Mouse (Mus musculus) limb, embryonic 14.5 days (tissue): ENCODE measurements around the gene Eif4a1. TPM values are rescaled to one million over a fixed set of nuclear protein-coding genes. Genes with fewer than 3 reads are reported as not detected.
A peak's percentile ranks its signal among the peaks of the same experiment; 100 is the strongest.

Source experiments
- ATAC-seq: fragments of 200-750 bp; cut with Nextera tagmentation; 2 replicates; pipeline ENCODE4 v1.8.0; 2017; ENCODE audit warnings: low read depth, moderate number of reproducible peaks, moderate TSS enrichment; ENCODE audit not compliant: low FRiP score
- DNase-seq: peaks from one replicate; pipeline ENCODE4 v3.0.0-alpha.2; 2015; ENCODE audit warnings: low spot score
- H3K27ac ChIP-seq: fragments of 300-500 bp; sonication (generic); replicated peaks from 2 replicates; pipeline ENCODE4 v1.5.1; 2014; ENCODE audit warnings: low read depth, mild to moderate bottlenecking, low read length, moderate library complexity, mixed read lengths
- H3K27me3 ChIP-seq: fragments of 300-500 bp; sonication (generic); 2 replicates; pipeline ENCODE4 v1.6.1; 2014; ENCODE audit warnings: low read length, mixed read lengths; ENCODE audit not compliant: control insufficient read depth, insufficient read depth
- H3K36me3 ChIP-seq: fragments of 300-500 bp; sonication (generic); 2 replicates; pipeline ENCODE4 v1.6.1; 2014; ENCODE audit warnings: mild to moderate bottlenecking, low read length, moderate library complexity, mixed read lengths; ENCODE audit not compliant: control insufficient read depth, insufficient read depth
- H3K4me1 ChIP-seq: fragments of 300-500 bp; sonication (generic); 2 replicates; pipeline ENCODE4 v1.6.1; 2014; ENCODE audit warnings: antibody characterized with exemption, low read length, mixed read lengths; ENCODE audit not compliant: control insufficient read depth, insufficient read depth
- H3K4me2 ChIP-seq: fragments of 300-500 bp; sonication (generic); replicated peaks from 2 replicates; pipeline ENCODE4 v1.6.1; 2014; ENCODE audit warnings: low read depth, mild to moderate bottlenecking, low read length, moderate library complexity; ENCODE audit not compliant: severe bottlenecking
- H3K4me3 ChIP-seq: fragments of 300-500 bp; sonication (generic); replicated peaks from 2 replicates; pipeline ENCODE4 v1.5.1; 2014; ENCODE audit warnings: low read length
- H3K9ac ChIP-seq: fragments of 300-500 bp; sonication (generic); 2 replicates; pipeline ENCODE4 v1.6.1; 2014; ENCODE audit warnings: mild to moderate bottlenecking, low read depth, low read length, moderate library complexity; ENCODE audit not compliant: severe bottlenecking
- H3K9me3 ChIP-seq: fragments of 300-500 bp; sonication (generic); 2 replicates; pipeline ENCODE4 v1.6.1; 2016; ENCODE audit warnings: low read length; ENCODE audit not compliant: control insufficient read depth
- POLR2A ChIP-seq: fragments of 200-500 bp; IDR thresholded peaks from 2 replicates; pipeline ENCODE4 v1.8.0; 2012; ENCODE audit warnings: inconsistent platforms, mild to moderate bottlenecking, moderate library complexity, borderline replicate concordance; ENCODE audit not compliant: insufficient read depth, insufficient read length; ENCODE audit errors: extremely low read depth
- WGBS: fragments of 180-500 bp; shearing (Covaris S2); extraction: QIAGEN DNeasy Blood & Tissue Kit; methylation state at CpG from one replicate; pipeline ENCODE4 v1.1.7; 2014; 5-methylcytosine and 5-hydroxymethylcytosine counted together
- microRNA counts: library from miRNA; unstranded; fragments of <30 nt; microRNA quantifications from one replicate; lab custom pipeline; 2016
- microRNA-seq: library from miRNA; unstranded; fragments of <30 nt; microRNA quantifications from one replicate; pipeline ENCODE4, GENCODE M21; 2016
- polyA plus RNA-seq, 2 experiments: library from polyadenylated mRNA; depleted of rRNA in 1 of 2; stranded (reverse) in 1 of 2; unstranded in 1 of 2; fragments of >200 nt; fragmentation: Nextera tagmentation in 1 of 2; extraction: Ambion mirVana in 1 of 2; gene quantifications; 2 replicates each; pipeline versions ENCODE4 v1.2.1 to v1.2.3; 2012 to 2014

The Eif4a1 gene
- polyA plus RNA-seq, 2 experiments, result 561 to 887 TPM

DNA sequence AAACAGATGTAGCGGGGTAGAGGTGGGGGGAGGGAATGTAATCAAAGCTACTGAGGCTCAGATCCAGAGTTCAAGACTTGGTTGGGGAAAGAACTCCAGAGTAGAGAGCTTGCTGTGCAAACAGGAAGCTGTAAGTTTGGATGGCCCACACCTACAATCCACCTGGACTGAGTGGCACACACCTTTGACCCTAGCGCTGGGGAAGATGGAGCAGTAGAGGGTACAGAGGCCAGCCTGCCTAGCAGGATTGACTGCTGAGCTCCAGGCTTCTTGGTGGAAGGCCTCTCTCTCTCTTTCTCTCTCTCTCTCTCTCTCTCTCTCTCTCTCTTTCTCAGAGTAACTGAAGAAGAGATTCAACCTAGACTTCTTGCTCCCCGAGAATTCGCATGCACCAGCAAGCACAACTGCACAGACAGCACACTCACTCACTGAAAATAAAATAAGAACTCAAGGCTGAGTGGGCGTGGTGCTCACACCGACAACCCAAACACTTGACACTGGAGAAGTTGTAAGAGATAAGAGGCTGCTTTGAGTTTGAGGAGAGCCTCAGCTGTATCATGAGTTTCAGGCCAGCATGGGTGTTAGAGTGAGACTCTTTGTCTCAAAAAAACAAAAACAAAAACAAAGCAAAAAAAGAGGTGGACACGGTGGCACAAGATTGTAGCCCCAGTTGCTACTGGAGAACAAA, 51.7 kb downstream of the Eif4a1 start:
- Histone ChIP-seq H3K4me1 (0 out of 2 replicates have a peak, but pooled peaks cover 7% of the 10 kb centered on the region), H3K27ac (no peak overlapping the region), H3K9ac (no peak overlapping the region), H3K9me3 (no peaks in the 10 kb centered on the region), H3K27me3 (no peaks in the 10 kb centered on the region), H3K4me2 (no peak overlapping the region), H3K4me3 (no peak overlapping the region), H3K36me3 (no peaks in the 10 kb centered on the region)
- DNase-seq (no peak), ATAC-seq (no peak)
- 87% methylated on average over 7 of the region's 7 CpGs for WGBS
- no peak for TF ChIP-seq POLR2A

DNA sequence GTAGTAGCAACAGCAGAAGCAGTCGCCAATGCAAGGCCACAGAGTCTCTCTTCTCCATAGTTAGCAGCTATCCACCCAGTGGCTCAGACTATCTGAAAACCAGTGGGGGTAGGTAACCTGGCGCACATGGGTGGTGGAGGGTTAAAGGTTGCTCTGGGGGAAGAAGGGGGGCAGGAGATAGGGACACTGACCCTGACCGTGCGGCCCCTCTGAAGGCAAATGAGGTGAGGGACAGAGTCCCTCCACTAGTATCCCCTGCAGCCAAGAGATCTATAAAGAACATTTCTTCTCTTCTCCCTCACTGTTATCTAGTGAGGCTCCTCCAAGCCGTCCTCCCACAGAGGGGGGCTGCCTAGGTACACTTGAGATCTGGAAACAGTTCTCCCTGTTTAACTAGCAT, 54.4 kb downstream of the Eif4a1 start, which contains the start of gene Shbg:
TSS of gene Shbg (minus strand) at position 101 of the 400 bp plus-strand sequence.
- H3K36me3 ChIP-seq, result no peaks in the 10 kb centered on the region
- H3K4me2 ChIP-seq, result no peak within 1 kb of the TSS
- no peaks in the 10 kb centered on the region for H3K27me3 ChIP-seq
- no peak within 1 kb of the TSS for H3K27ac ChIP-seq
- ATAC-seq (no peak), DNase-seq (no peak)
- H3K4me3 ChIP-seq, result no peak within 1 kb of the TSS
- H3K4me1 ChIP-seq, result peaks cover 8% of the 10 kb centered on the region; the same call in 1 of the 2 replicates
- no peaks in the 10 kb centered on the region for H3K9me3 ChIP-seq
- WGBS, result 63% methylated on average over 5 of the region's 5 CpGs
- H3K9ac ChIP-seq, result no peak within 1 kb of the TSS
- no peak for TF ChIP-seq POLR2A

MicroRNA genes within 50 kb of the gene (microRNA counts, 519-probe panel; counts per million panel counts)
- microRNA mmu-miR-1934 (lab: Ali Mortazavi, UCI), result not detected
- 2,735 counts per million, percentile 48 among the panel's probes with 10 or more counts for microRNA mmu-miR-467f (lab: Ali Mortazavi, UCI)

Small RNAs within 50 kb of the gene (microRNA-seq; reads per million reads assigned to microRNA genes)
- gene Mir1934 (2.7 reads per million, percentile 5 among the genes with 10 or more reads in this experiment), gene Mir467f (not detected)

Other genes with a start within 250 kb of the Eif4a1 start
Only the 30 nearest of the 35 such genes appear.
- 4.5 and 4.7 TPM in 2 replicates for gene Dnah2, start 123.3 kb downstream of the Eif4a1 start, polyA plus RNA-seq (2012; rRNA removed)
- gene Dnah2, start 123.3 kb downstream of the Eif4a1 start, polyA plus RNA-seq (2014; fragmentation: Nextera tagmentation; extraction: Ambion mirVana), result 3.6 and 4.2 TPM in 2 replicates
- 57.6 and 78.1 TPM in 2 replicates for gene Efnb3, start 112.2 kb downstream of the Eif4a1 start, polyA plus RNA-seq (2012; rRNA removed)
- 12.7 and 14.6 TPM in 2 replicates for gene Efnb3, start 112.2 kb downstream of the Eif4a1 start, polyA plus RNA-seq (2014; fragmentation: Nextera tagmentation; extraction: Ambion mirVana)
- 19.0 and 25.1 TPM in 2 replicates for gene Wrap53, start 92.2 kb downstream of the Eif4a1 start, polyA plus RNA-seq (2012; rRNA removed)
- 20.6 and 20.8 TPM in 2 replicates for gene Wrap53, start 92.2 kb downstream of the Eif4a1 start, polyA plus RNA-seq (2014; fragmentation: Nextera tagmentation; extraction: Ambion mirVana)
- 173 and 200 TPM in 2 replicates for gene Trp53, start 92.1 kb downstream of the Eif4a1 start, polyA plus RNA-seq (2012; rRNA removed)
- gene Trp53, start 92.1 kb downstream of the Eif4a1 start, polyA plus RNA-seq (2014; fragmentation: Nextera tagmentation; extraction: Ambion mirVana), result 138 and 155 TPM in 2 replicates
- 17.9 and 20.6 TPM in 2 replicates for gene Atp1b2, start 66.5 kb downstream of the Eif4a1 start, polyA plus RNA-seq (2012; rRNA removed)
- gene Atp1b2, start 66.5 kb downstream of the Eif4a1 start, polyA plus RNA-seq (2014; fragmentation: Nextera tagmentation; extraction: Ambion mirVana), result 9.1 and 10.4 TPM in 2 replicates
- 0.05 TPM in 1 of 2 replicates, not detected in the other for gene Shbg, start 54.5 kb downstream of the Eif4a1 start, polyA plus RNA-seq (2012; rRNA removed)
- gene Shbg, start 54.5 kb downstream of the Eif4a1 start, polyA plus RNA-seq (2014; fragmentation: Nextera tagmentation; extraction: Ambion mirVana), result not detected in 2 replicates
- gene Sat2, start 50.4 kb downstream of the Eif4a1 start, polyA plus RNA-seq (2012; rRNA removed), result 14.2 and 21.1 TPM in 2 replicates
- 16.5 and 20.1 TPM in 2 replicates for gene Sat2, start 50.4 kb downstream of the Eif4a1 start, polyA plus RNA-seq (2014; fragmentation: Nextera tagmentation; extraction: Ambion mirVana)
- 122 and 125 TPM in 2 replicates for gene Fxr2, start 39.4 kb downstream of the Eif4a1 start, polyA plus RNA-seq (2012; rRNA removed)
- 28.9 and 33.8 TPM in 2 replicates for gene Fxr2, start 39.4 kb downstream of the Eif4a1 start, polyA plus RNA-seq (2014; fragmentation: Nextera tagmentation; extraction: Ambion mirVana)
- gene Sox15, start 17.1 kb downstream of the Eif4a1 start, polyA plus RNA-seq (2012; rRNA removed), result 1.5 and 2.1 TPM in 2 replicates
- 1.0 and 3.0 TPM in 2 replicates for gene Sox15, start 17.1 kb downstream of the Eif4a1 start, polyA plus RNA-seq (2014; fragmentation: Nextera tagmentation; extraction: Ambion mirVana)
- 117 and 155 TPM in 2 replicates for gene Mpdu1, start 9.8 kb downstream of the Eif4a1 start, polyA plus RNA-seq (2012; rRNA removed)
- gene Mpdu1, start 9.8 kb downstream of the Eif4a1 start, polyA plus RNA-seq (2014; fragmentation: Nextera tagmentation; extraction: Ambion mirVana), result 28.9 and 30.8 TPM in 2 replicates
- gene Cd68, start 6.3 kb downstream of the Eif4a1 start, polyA plus RNA-seq (2012; rRNA removed), result 16.6 and 24.3 TPM in 2 replicates
- gene Cd68, start 6.3 kb downstream of the Eif4a1 start, polyA plus RNA-seq (2014; fragmentation: Nextera tagmentation; extraction: Ambion mirVana), result 20.5 and 24.7 TPM in 2 replicates
- gene Senp3, start 9.7 kb upstream of the Eif4a1 start, polyA plus RNA-seq (2012; rRNA removed), result 172 and 297 TPM in 2 replicates
- 95.4 and 99.0 TPM in 2 replicates for gene Senp3, start 9.7 kb upstream of the Eif4a1 start, polyA plus RNA-seq (2014; fragmentation: Nextera tagmentation; extraction: Ambion mirVana)
- gene Tnfsf13, start 13.4 kb upstream of the Eif4a1 start, polyA plus RNA-seq (2012; rRNA removed), result 4.4 and 5.2 TPM in 2 replicates
- gene Tnfsf13, start 13.4 kb upstream of the Eif4a1 start, polyA plus RNA-seq (2014; fragmentation: Nextera tagmentation; extraction: Ambion mirVana), result 0.77 and 0.98 TPM in 2 replicates
- 22.9 and 31.6 TPM in 2 replicates for gene Tnfsf12, start 23.4 kb upstream of the Eif4a1 start, polyA plus RNA-seq (2012; rRNA removed)
- 13.7 and 15.2 TPM in 2 replicates for gene Tnfsf12, start 23.4 kb upstream of the Eif4a1 start, polyA plus RNA-seq (2014; fragmentation: Nextera tagmentation; extraction: Ambion mirVana)
- gene Tnfsfm13, start 23.7 kb upstream of the Eif4a1 start, polyA plus RNA-seq (2012; rRNA removed), result 3.8 and 6.9 TPM in 2 replicates
- 5.9 and 6.6 TPM in 2 replicates for gene Tnfsfm13, start 23.7 kb upstream of the Eif4a1 start, polyA plus RNA-seq (2014; fragmentation: Nextera tagmentation; extraction: Ambion mirVana)
- 76.6 and 100 TPM in 2 replicates for gene Polr2a, start 86.2 kb upstream of the Eif4a1 start, polyA plus RNA-seq (2012; rRNA removed)
- 40.7 and 45.3 TPM in 2 replicates for gene Polr2a, start 86.2 kb upstream of the Eif4a1 start, polyA plus RNA-seq (2014; fragmentation: Nextera tagmentation; extraction: Ambion mirVana)
- 0.14 and 0.23 TPM in 2 replicates for gene Slc35g3, start 89.5 kb upstream of the Eif4a1 start, polyA plus RNA-seq (2012; rRNA removed)
- 0.21 TPM in 1 of 2 replicates, not detected in the other for gene Slc35g3, start 89.5 kb upstream of the Eif4a1 start, polyA plus RNA-seq (2014; fragmentation: Nextera tagmentation; extraction: Ambion mirVana)
- 12.8 and 14.3 TPM in 2 replicates for gene Zbtb4, start 93.5 kb upstream of the Eif4a1 start, polyA plus RNA-seq (2012; rRNA removed)
- 4.1 and 5.0 TPM in 2 replicates for gene Zbtb4, start 93.5 kb upstream of the Eif4a1 start, polyA plus RNA-seq (2014; fragmentation: Nextera tagmentation; extraction: Ambion mirVana)
- gene Chrnb1, start 123.5 kb upstream of the Eif4a1 start, polyA plus RNA-seq (2012; rRNA removed), result 69.4 and 81.0 TPM in 2 replicates
- gene Chrnb1, start 123.5 kb upstream of the Eif4a1 start, polyA plus RNA-seq (2014; fragmentation: Nextera tagmentation; extraction: Ambion mirVana), result 14.1 and 19.0 TPM in 2 replicates
- 17.2 and 17.5 TPM in 2 replicates for gene Fgf11, start 129.4 kb upstream of the Eif4a1 start, polyA plus RNA-seq (2012; rRNA removed)
- gene Fgf11, start 129.4 kb upstream of the Eif4a1 start, polyA plus RNA-seq (2014; fragmentation: Nextera tagmentation; extraction: Ambion mirVana), result 2.2 and 3.4 TPM in 2 replicates
- 1.8 TPM in 2 replicates for gene Tmem102, start 133.2 kb upstream of the Eif4a1 start, polyA plus RNA-seq (2012; rRNA removed)
- 5.4 and 5.9 TPM in 2 replicates for gene Tmem102, start 133.2 kb upstream of the Eif4a1 start, polyA plus RNA-seq (2014; fragmentation: Nextera tagmentation; extraction: Ambion mirVana)
- gene Gm39566, start 142.9 kb upstream of the Eif4a1 start, polyA plus RNA-seq (2012; rRNA removed), result not detected in 2 replicates
- not detected in 2 replicates for gene Gm39566, start 142.9 kb upstream of the Eif4a1 start, polyA plus RNA-seq (2014; fragmentation: Nextera tagmentation; extraction: Ambion mirVana)
- gene Spem2, start 146.0 kb upstream of the Eif4a1 start, polyA plus RNA-seq (2012; rRNA removed), result not detected in 2 replicates
- gene Spem2, start 146.0 kb upstream of the Eif4a1 start, polyA plus RNA-seq (2014; fragmentation: Nextera tagmentation; extraction: Ambion mirVana), result not detected in 2 replicates
- gene Spem1, start 149.8 kb upstream of the Eif4a1 start, polyA plus RNA-seq (2012; rRNA removed), result 0.65 and 0.79 TPM in 2 replicates
- 0.18 TPM in 1 of 2 replicates, not detected in the other for gene Spem1, start 149.8 kb upstream of the Eif4a1 start, polyA plus RNA-seq (2014; fragmentation: Nextera tagmentation; extraction: Ambion mirVana)
- gene Nlgn2, start 165.4 kb upstream of the Eif4a1 start, polyA plus RNA-seq (2012; rRNA removed), result 96.0 and 123 TPM in 2 replicates
- gene Nlgn2, start 165.4 kb upstream of the Eif4a1 start, polyA plus RNA-seq (2014; fragmentation: Nextera tagmentation; extraction: Ambion mirVana), result 11.1 and 13.4 TPM in 2 replicates
- 240 and 292 TPM in 2 replicates for gene Tmem256, start 166.1 kb upstream of the Eif4a1 start, polyA plus RNA-seq (2012; rRNA removed)
- gene Tmem256, start 166.1 kb upstream of the Eif4a1 start, polyA plus RNA-seq (2014; fragmentation: Nextera tagmentation; extraction: Ambion mirVana), result 368 and 382 TPM in 2 replicates
- 190 and 214 TPM in 2 replicates for gene Plscr3, start 174.0 kb upstream of the Eif4a1 start, polyA plus RNA-seq (2012; rRNA removed)
- 137 and 140 TPM in 2 replicates for gene Plscr3, start 174.0 kb upstream of the Eif4a1 start, polyA plus RNA-seq (2014; fragmentation: Nextera tagmentation; extraction: Ambion mirVana)
- 2.8 TPM in 2 replicates for gene Tnk1, start 186.3 kb upstream of the Eif4a1 start, polyA plus RNA-seq (2012; rRNA removed)
- gene Tnk1, start 186.3 kb upstream of the Eif4a1 start, polyA plus RNA-seq (2014; fragmentation: Nextera tagmentation; extraction: Ambion mirVana), result 3.2 and 3.3 TPM in 2 replicates
- not detected in 2 replicates for gene Tmem95, start 205.6 kb upstream of the Eif4a1 start, polyA plus RNA-seq (2012; rRNA removed)
- gene Tmem95, start 205.6 kb upstream of the Eif4a1 start, polyA plus RNA-seq (2014; fragmentation: Nextera tagmentation; extraction: Ambion mirVana), result not detected in 2 replicates
- 5.1 and 5.3 TPM in 2 replicates for gene Kctd11, start 209.0 kb upstream of the Eif4a1 start, polyA plus RNA-seq (2012; rRNA removed)
- 6.0 and 6.5 TPM in 2 replicates for gene Kctd11, start 209.0 kb upstream of the Eif4a1 start, polyA plus RNA-seq (2014; fragmentation: Nextera tagmentation; extraction: Ambion mirVana)